Mouse (Mus musculus): ENCODE results near the gene Spint1. TPM values are rescaled to one million over a fixed set of nuclear protein-coding genes. Genes with fewer than 3 reads are reported as not detected.
A peak's percentile ranks its signal among the peaks of the same experiment; 100 is the strongest.

The Spint1 gene
- polyA plus RNA-seq (2011; ENCODE audit: insufficient read depth, insufficient read length, low read depth, missing spikeins) = 57.3 and 71.4 TPM in 2 replicates

GRCm38 (mm10) chr2:119237210-119237870 lies at the start of gene Spint1:
Gene Spint1 (plus strand): TSS chr2:119237362.
- peaks cover 9% of the 10 kb centered on the region for H3K4me1 ChIP-seq (ENCODE audit: control insufficient read depth, insufficient read depth, low read length)
- H3K27ac ChIP-seq (ENCODE audit: insufficient read depth, low read length) = peak within 1 kb of the TSS; percentile 58
- H3K4me3 ChIP-seq (ENCODE audit: low read depth, low read length) = peak within 1 kb of the TSS; percentile 90
- no peaks in the 10 kb centered on the region for H3K27me3 ChIP-seq (ENCODE audit: control insufficient read depth, insufficient read depth, low read length, poor library complexity, severe bottlenecking)
- H3K9ac ChIP-seq (ENCODE audit: low read depth, poor library complexity, severe bottlenecking) = peak within 1 kb of the TSS; percentile 78
- TF ChIP-seq EP300 (IDR thresholded peaks at IDR 0.05; ENCODE audit: insufficient read depth, low read depth, low read length) = no peak
- TF ChIP-seq POLR2A (IDR thresholded peaks at IDR 0.05; ENCODE audit: insufficient read depth, low read length) = no peak
- TF ChIP-seq CTCF (IDR thresholded peaks at IDR 0.05; ENCODE audit: low read depth, low read length) = no peak
- H3K9me3 ChIP-seq (replicated peaks; ENCODE audit: control insufficient read depth, insufficient read depth, low read length, poor library complexity, severe bottlenecking) = no peaks in the 10 kb centered on the region
- no peaks in the 10 kb centered on the region for H3K36me3 ChIP-seq (ENCODE audit: control insufficient read depth, insufficient read depth, low read length, poor library complexity, severe bottlenecking)

GRCm38 (mm10) chr2:119189029-119189710 lies 48.0 kb upstream of the Spint1 start:
- Histone ChIP-seq H3K36me3 (ENCODE audit: control insufficient read depth, insufficient read depth, low read length, poor library complexity, severe bottlenecking) (no peaks in the 10 kb centered on the region), H3K4me1 (ENCODE audit: control insufficient read depth, insufficient read depth, low read length) (no peaks in the 10 kb centered on the region), H3K4me3 (ENCODE audit: low read depth, low read length) (peak overlapping the region; percentile 79), H3K27me3 (ENCODE audit: control insufficient read depth, insufficient read depth, low read length, poor library complexity, severe bottlenecking) (no peaks in the 10 kb centered on the region), H3K9me3 (replicated peaks; ENCODE audit: control insufficient read depth, insufficient read depth, low read length, poor library complexity, severe bottlenecking) (no peaks in the 10 kb centered on the region), H3K27ac (ENCODE audit: insufficient read depth, low read length) (peak overlapping the region; percentile 16; the same call in 1 of the 2 replicates), H3K9ac (ENCODE audit: low read depth, poor library complexity, severe bottlenecking) (peak overlapping the region; percentile 37; the same call in 1 of the 2 replicates)
- peak; percentile 94 for TF ChIP-seq CTCF (IDR thresholded peaks at IDR 0.05; ENCODE audit: low read depth, low read length)
- TF ChIP-seq POLR2A (IDR thresholded peaks at IDR 0.05; ENCODE audit: insufficient read depth, low read length) = no peak

- no peak overlapping the region for H3K4me3 ChIP-seq (ENCODE audit: low read depth, low read length)
- no peaks in the 10 kb centered on the region for H3K9me3 ChIP-seq (replicated peaks; ENCODE audit: control insufficient read depth, insufficient read depth, low read length, poor library complexity, severe bottlenecking)
- no peak for TF ChIP-seq EP300 (IDR thresholded peaks at IDR 0.05; ENCODE audit: insufficient read depth, low read depth, low read length)
- TF ChIP-seq POLR2A (IDR thresholded peaks at IDR 0.05; ENCODE audit: insufficient read depth, low read length) = no peak
- H3K4me1 ChIP-seq (ENCODE audit: control insufficient read depth, insufficient read depth, low read length) = no peaks in the 10 kb centered on the region
- H3K27ac ChIP-seq (ENCODE audit: insufficient read depth, low read length) = no peak overlapping the region
- H3K9ac ChIP-seq (ENCODE audit: low read depth, poor library complexity, severe bottlenecking) = no peak overlapping the region
- no peaks in the 10 kb centered on the region for H3K36me3 ChIP-seq (ENCODE audit: control insufficient read depth, insufficient read depth, low read length, poor library complexity, severe bottlenecking)
- no peaks in the 10 kb centered on the region for H3K27me3 ChIP-seq (ENCODE audit: control insufficient read depth, insufficient read depth, low read length, poor library complexity, severe bottlenecking)
These were observed 46.2 kb upstream of the Spint1 start for GRCm38 (mm10) chr2:119190969-119191368.

- H3K9ac ChIP-seq (ENCODE audit: low read depth, poor library complexity, severe bottlenecking) = no peak overlapping the region
- H3K9me3 ChIP-seq (replicated peaks; ENCODE audit: control insufficient read depth, insufficient read depth, low read length, poor library complexity, severe bottlenecking) = no peaks in the 10 kb centered on the region
- peaks cover 2% of the 10 kb centered on the region for H3K4me1 ChIP-seq (ENCODE audit: control insufficient read depth, insufficient read depth, low read length)
- H3K36me3 ChIP-seq (ENCODE audit: control insufficient read depth, insufficient read depth, low read length, poor library complexity, severe bottlenecking) = no peaks in the 10 kb centered on the region
- no peaks in the 10 kb centered on the region for H3K27me3 ChIP-seq (ENCODE audit: control insufficient read depth, insufficient read depth, low read length, poor library complexity, severe bottlenecking)
- TF ChIP-seq CTCF (IDR thresholded peaks at IDR 0.05; ENCODE audit: low read depth, low read length) = no peak
- TF ChIP-seq POLR2A (IDR thresholded peaks at IDR 0.05; ENCODE audit: insufficient read depth, low read length) = no peak
- TF ChIP-seq EP300 (IDR thresholded peaks at IDR 0.05; ENCODE audit: insufficient read depth, low read depth, low read length) = no peak
- no peak overlapping the region for H3K4me3 ChIP-seq (ENCODE audit: low read depth, low read length)
- no peak overlapping the region for H3K27ac ChIP-seq (ENCODE audit: insufficient read depth, low read length)
These were observed 43.0 kb upstream of the Spint1 start for GRCm38 (mm10) chr2:119194140-119194539.

GRCm38 (mm10) chr2:119196316-119197108 lies 40.6 kb upstream of the Spint1 start:
- H3K4me1 ChIP-seq (ENCODE audit: control insufficient read depth, insufficient read depth, low read length) = peaks cover 2% of the 10 kb centered on the region
- no peaks in the 10 kb centered on the region for H3K27me3 ChIP-seq (ENCODE audit: control insufficient read depth, insufficient read depth, low read length, poor library complexity, severe bottlenecking)
- no peaks in the 10 kb centered on the region for H3K9me3 ChIP-seq (replicated peaks; ENCODE audit: control insufficient read depth, insufficient read depth, low read length, poor library complexity, severe bottlenecking)
- H3K9ac ChIP-seq (ENCODE audit: low read depth, poor library complexity, severe bottlenecking) = peak overlapping the region; percentile 24; the same call in 1 of the 2 replicates
- H3K4me3 ChIP-seq (ENCODE audit: low read depth, low read length) = no peak overlapping the region
- peak overlapping the region; percentile 39; the same call in 1 of the 2 replicates for H3K27ac ChIP-seq (ENCODE audit: insufficient read depth, low read length)
- no peak for TF ChIP-seq CTCF (IDR thresholded peaks at IDR 0.05; ENCODE audit: low read depth, low read length)
- no peak for TF ChIP-seq POLR2A (IDR thresholded peaks at IDR 0.05; ENCODE audit: insufficient read depth, low read length)
- no peak for TF ChIP-seq EP300 (IDR thresholded peaks at IDR 0.05; ENCODE audit: insufficient read depth, low read depth, low read length)
- no peaks in the 10 kb centered on the region for H3K36me3 ChIP-seq (ENCODE audit: control insufficient read depth, insufficient read depth, low read length, poor library complexity, severe bottlenecking)
